Mouse (Mus musculus) intestine, embryonic 14.5 days (tissue): ENCODE measurements around the gene Slco6d1. TPM values are rescaled to one million over a fixed set of nuclear protein-coding genes. Genes with fewer than 3 reads are reported as not detected.
"Not testable (repeated sequence)": the region's sequence is repeated elsewhere in the genome, so short reads cannot be mapped to it uniquely, and the experiment has no call there.

ENCODE experiments used
- ATAC-seq: fragments of 200-750 bp; cut with Nextera tagmentation; replicated peaks from 2 replicates; pipeline ENCODE4 v1.8.0; 2017; ENCODE audit warnings: low read depth, moderate number of reproducible peaks, moderate TSS enrichment, moderate library complexity; ENCODE audit not compliant: low FRiP score, low TSS enrichment
- DNase-seq: peaks from one replicate; pipeline ENCODE4 v3.0.0-alpha.2; 2018; ENCODE audit warnings: low spot score
- H3K27ac ChIP-seq: fragments of 300-500 bp; sonication (generic); 2 replicates; pipeline ENCODE4 v1.5.1; 2014; ENCODE audit warnings: low read depth, mild to moderate bottlenecking, control low read depth
- H3K27me3 ChIP-seq: fragments of 300-500 bp; sonication (generic); replicated peaks from 2 replicates; pipeline ENCODE4 v1.6.1; 2014; ENCODE audit warnings: low read length, control low read depth; ENCODE audit not compliant: control insufficient read depth, insufficient read depth
- H3K36me3 ChIP-seq: fragments of 300-500 bp; sonication (generic); 2 replicates; pipeline ENCODE4 v1.6.1; 2014; ENCODE audit warnings: low read length, control low read depth; ENCODE audit not compliant: control insufficient read depth, insufficient read depth
- H3K4me1 ChIP-seq: fragments of 300-500 bp; sonication (generic); replicated peaks from 2 replicates; pipeline ENCODE4 v1.6.1; 2014; ENCODE audit warnings: low read length, control low read depth, mixed read lengths; ENCODE audit not compliant: control insufficient read depth, insufficient read depth
- H3K4me2 ChIP-seq: fragments of 300-500 bp; sonication (generic); 2 replicates; pipeline ENCODE4 v1.6.1; 2014; ENCODE audit warnings: low read length
- H3K4me3 ChIP-seq: fragments of 300-500 bp; sonication (generic); 2 replicates; pipeline ENCODE4 v1.5.1; 2014; ENCODE audit warnings: low read depth, low read length, control low read depth, mixed read lengths
- H3K9ac ChIP-seq: fragments of 300-500 bp; sonication (generic); 2 replicates; pipeline ENCODE4 v1.6.1; 2014; ENCODE audit warnings: mild to moderate bottlenecking, low read length
- H3K9me3 ChIP-seq: fragments of 300-500 bp; sonication (generic); 2 replicates; pipeline ENCODE4 v1.6.1; 2016; ENCODE audit warnings: low read length, control low read depth; ENCODE audit not compliant: control insufficient read depth
- WGBS: fragments of 180-500 bp; shearing (Covaris S2); extraction: QIAGEN DNeasy Blood & Tissue Kit; methylation state at CpG from one replicate; pipeline ENCODE4 v1.1.7; 2014; 5-methylcytosine and 5-hydroxymethylcytosine counted together
- polyA plus RNA-seq: library from polyadenylated mRNA; unstranded; fragments of >200 nt; fragmentation: Nextera tagmentation; extraction: Ambion mirVana; gene quantifications from 2 replicates; pipeline ENCODE4 v1.2.1, GENCODE M21; 2014

Slco6d1 gene
- polyA plus RNA-seq, result not detected in 2 replicates

GRCm38 (mm10) chr1:98420824-98421223 lies at the start of gene Slco6d1:
TSS of gene Slco6d1 (plus strand) at chr1:98421124.
- H3K27me3 ChIP-seq, result no peaks in the 10 kb centered on the region
- H3K9me3 ChIP-seq, result no peaks in the 10 kb centered on the region
- no peak within 1 kb of the TSS for H3K4me3 ChIP-seq
- DNase-seq, result no peak
- no peak within 1 kb of the TSS for H3K9ac ChIP-seq
- no peak within 1 kb of the TSS for H3K27ac ChIP-seq
- no peaks in the 10 kb centered on the region for H3K4me1 ChIP-seq
- ATAC-seq, result no peak
- WGBS, result 86% methylated on average over 10 of the region's 10 CpGs
- no peak within 1 kb of the TSS for H3K4me2 ChIP-seq
- H3K36me3 ChIP-seq, result no peaks in the 10 kb centered on the region

- no peaks in the 10 kb centered on the region for H3K36me3 ChIP-seq
- ATAC-seq (no peak), DNase-seq (no peak)
Observed at GRCm38 (mm10) chr1:98392001-98392400, 28.9 kb upstream of the Slco6d1 start.

GRCm38 (mm10) chr1:98447929-98448328 lies 27.0 kb downstream of the Slco6d1 start:
- Histone ChIP-seq H3K4me2 (no peak overlapping the region), H3K4me1 (no peaks in the 10 kb centered on the region), H3K9me3 (no peaks in the 10 kb centered on the region), H3K9ac (no peak overlapping the region), H3K36me3 (no peaks in the 10 kb centered on the region), H3K27me3 (no peaks in the 10 kb centered on the region), H3K27ac (no peak overlapping the region), H3K4me3 (no peak overlapping the region)
- WGBS, result 86% methylated on average over 4 of the region's 4 CpGs
- ATAC-seq (no peak), DNase-seq (no peak)

More at GRCm38 (mm10) chr1:98392001-98392400, 28.9 kb upstream of the Slco6d1 start:
- no peak overlapping the region for H3K27ac ChIP-seq
- no peak overlapping the region for H3K4me2 ChIP-seq
- no peaks in the 10 kb centered on the region for H3K9me3 ChIP-seq
- H3K9ac ChIP-seq, result no peak overlapping the region
- no peaks in the 10 kb centered on the region for H3K4me1 ChIP-seq
- H3K27me3 ChIP-seq, result no peaks in the 10 kb centered on the region
- no peak overlapping the region for H3K4me3 ChIP-seq

DNA sequence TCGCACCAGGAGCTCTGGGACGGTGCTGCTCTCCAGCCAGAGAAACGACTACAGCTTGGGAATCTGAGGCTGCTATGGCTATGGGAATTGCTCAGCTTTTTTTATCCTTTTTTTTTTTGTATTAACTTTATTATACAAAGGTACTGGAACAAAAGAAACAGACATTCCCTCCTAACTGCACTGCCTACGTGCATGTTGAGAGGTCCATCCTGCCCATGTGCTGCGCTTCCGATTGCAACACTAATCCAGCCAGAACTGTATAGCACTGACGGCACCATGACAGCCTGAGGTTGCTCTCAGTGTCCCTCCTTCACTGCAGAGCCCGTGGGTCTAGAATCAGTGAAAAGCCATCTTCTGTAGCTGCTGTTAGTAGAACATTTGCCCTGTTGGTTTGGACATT lies 38.3 kb downstream of the Slco6d1 start:
- not testable (repeated sequence) for H3K4me2 ChIP-seq, DNase-seq, H3K9ac ChIP-seq, H3K36me3 ChIP-seq, H3K4me3 ChIP-seq, H3K27me3 ChIP-seq, H3K27ac ChIP-seq, ATAC-seq, H3K9me3 ChIP-seq, H3K4me1 ChIP-seq
- 90% methylated on average over 7 of the region's 8 CpGs for WGBS

DNA sequence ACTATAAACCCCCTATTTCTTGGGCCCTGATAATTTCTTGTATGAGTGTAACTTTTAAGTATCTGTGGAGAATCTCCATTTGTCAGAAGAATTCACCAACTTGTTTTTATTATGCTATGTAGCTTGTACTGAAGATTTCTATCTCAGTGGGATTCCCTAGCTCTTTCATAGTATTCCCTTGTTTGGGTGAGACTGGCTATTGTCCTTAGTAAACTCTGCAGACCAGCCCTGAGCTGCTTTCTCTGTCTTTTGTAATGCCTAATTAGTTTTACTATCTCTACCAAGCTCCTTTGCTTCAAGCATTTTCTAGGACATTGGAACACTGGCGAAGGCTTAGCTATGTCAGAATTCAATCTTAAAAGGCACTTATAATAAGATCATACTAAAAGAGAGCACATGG lies 55.5 kb downstream of the Slco6d1 start:
- DNase-seq, result not testable (repeated sequence)
- whole genome bisulfite sequencing, result 76% methylated on average over 1 of the region's 1 CpGs

DNA sequence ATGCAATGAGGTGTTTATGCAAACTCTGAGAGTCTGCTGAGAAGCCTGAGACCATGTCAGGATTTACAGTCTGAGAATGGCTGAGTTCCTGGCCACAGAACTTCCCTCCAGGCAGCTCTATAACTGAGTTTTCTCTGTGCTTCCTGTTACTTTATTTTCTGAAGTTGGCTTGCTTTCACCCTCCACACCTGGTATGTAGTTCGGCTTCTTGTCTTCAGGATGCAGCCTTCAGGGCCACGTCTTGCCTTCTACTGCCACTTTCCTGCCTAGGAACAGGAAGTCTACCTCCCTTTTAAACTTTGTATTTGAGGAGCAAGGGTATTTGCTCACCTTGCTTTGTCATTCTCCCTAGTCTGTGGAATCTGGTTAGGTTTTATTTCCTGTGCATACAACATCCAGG lies 58.3 kb downstream of the Slco6d1 start:
- DNase-seq, result no peak
- Histone ChIP-seq H3K36me3 (no peaks in the 10 kb centered on the region), H3K9ac (no peak overlapping the region), H3K4me3 (no peak overlapping the region), H3K9me3 (no peaks in the 10 kb centered on the region), H3K27ac (no peak overlapping the region), H3K4me1 (no peaks in the 10 kb centered on the region), H3K27me3 (no peaks in the 10 kb centered on the region), H3K4me2 (no peak overlapping the region)
- WGBS, result 48% methylated on average over 2 of the region's 2 CpGs
- ATAC-seq, result no peak

More for the DNA sequence above, 55.5 kb downstream of the Slco6d1 start:
- H3K9ac ChIP-seq, ATAC-seq, H3K27me3 ChIP-seq, H3K9me3 ChIP-seq, H3K36me3 ChIP-seq, H3K27ac ChIP-seq, H3K4me2 ChIP-seq, H3K4me1 ChIP-seq, H3K4me3 ChIP-seq: not testable (repeated sequence)

DNA sequence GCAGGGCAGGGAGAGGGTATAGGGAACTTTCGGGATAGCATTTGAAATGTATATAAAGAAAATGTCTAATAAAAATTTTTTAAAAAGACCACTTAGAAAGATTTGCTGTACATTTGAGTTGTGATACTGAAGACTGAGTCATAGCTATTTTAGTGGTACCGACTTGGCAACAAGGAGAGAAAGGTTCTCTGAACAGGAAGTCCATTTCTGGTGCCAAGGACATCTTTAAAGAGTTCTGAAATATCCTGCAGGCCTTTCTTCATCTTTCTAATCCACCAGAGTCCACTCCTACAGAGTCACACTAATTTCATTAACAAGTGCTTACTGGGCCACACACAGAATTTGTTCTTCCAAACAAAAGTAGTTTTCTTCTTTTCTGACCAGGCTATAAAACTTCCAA lies 85.1 kb downstream of the Slco6d1 start:
- H3K27me3 ChIP-seq, result no peaks in the 10 kb centered on the region
- no peak for DNase-seq
- no peaks in the 10 kb centered on the region for H3K9me3 ChIP-seq
- no peak for ATAC-seq
- H3K27ac ChIP-seq, result no peak overlapping the region
- no peak overlapping the region for H3K4me3 ChIP-seq
- H3K4me2 ChIP-seq, result no peak overlapping the region
- no peaks in the 10 kb centered on the region for H3K36me3 ChIP-seq
- WGBS, result 79% methylated on average over 2 of the region's 2 CpGs
- H3K9ac ChIP-seq, result no peak overlapping the region
- H3K4me1 ChIP-seq, result no peaks in the 10 kb centered on the region

GRCm38 (mm10) chr1:98522977-98523376 lies 102.1 kb downstream of the Slco6d1 start:
- H3K4me1 ChIP-seq, result no peaks in the 10 kb centered on the region
- H3K27ac ChIP-seq, result no peak overlapping the region
- H3K27me3 ChIP-seq, result no peaks in the 10 kb centered on the region
- DNase-seq (no peak), ATAC-seq (no peak)
- H3K36me3 ChIP-seq, result no peaks in the 10 kb centered on the region
- no peak overlapping the region for H3K9ac ChIP-seq
- WGBS, result 85% methylated on average over 2 of the region's 2 CpGs
- H3K4me2 ChIP-seq, result no peak overlapping the region
- H3K9me3 ChIP-seq, result no peaks in the 10 kb centered on the region
- H3K4me3 ChIP-seq, result no peak overlapping the region

DNA sequence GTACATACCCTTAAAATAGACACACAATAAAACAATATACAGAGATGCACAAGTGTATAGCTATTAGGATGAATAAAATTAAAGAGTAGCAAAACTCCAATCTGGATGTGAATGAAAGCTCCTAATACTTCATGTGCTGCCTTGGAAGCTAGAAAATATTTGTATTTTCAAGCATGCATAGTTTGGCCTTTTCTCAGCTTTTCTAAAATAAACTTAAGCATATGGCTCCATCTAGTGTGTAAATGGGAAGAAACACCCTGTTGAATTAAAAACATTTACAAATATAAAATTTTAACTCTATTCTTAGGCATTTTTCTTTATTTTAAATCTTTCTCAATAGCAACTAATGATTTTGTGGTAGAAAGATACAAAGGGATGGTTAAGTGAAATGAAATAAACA lies 102.6 kb downstream of the Slco6d1 start:
- no peak overlapping the region for H3K4me3 ChIP-seq
- no peak overlapping the region for H3K27ac ChIP-seq
- H3K27me3 ChIP-seq, result no peaks in the 10 kb centered on the region
- ATAC-seq (no peak), DNase-seq (no peak)
- no peak overlapping the region for H3K4me2 ChIP-seq
- no peaks in the 10 kb centered on the region for H3K4me1 ChIP-seq
- no peak overlapping the region for H3K9ac ChIP-seq
- H3K9me3 ChIP-seq, result no peaks in the 10 kb centered on the region
- H3K36me3 ChIP-seq, result no peaks in the 10 kb centered on the region
